Mouse (Mus musculus): ENCODE results near the gene Lingo2. TPM values are rescaled to one million over a fixed set of nuclear protein-coding genes. Genes with fewer than 3 reads are reported as not detected.

The Lingo2 gene
- polyA plus RNA-seq, 1 experiment from 2014 or later: 75.0 TPM

GRCm38 (mm10) chr4:36874781-36875180 is 76.8 kb downstream of the Lingo2 start:
- no peaks in the 10 kb centered on the region for H3K9me3 ChIP-seq (ENCODE audit: control insufficient read depth, low read length)
- no peak overlapping the region for H3K4me2 ChIP-seq (ENCODE audit: low read length)
- H3K4me3 ChIP-seq (ENCODE audit: low read length): no peak overlapping the region
- H3K27ac ChIP-seq (ENCODE audit: low read depth, low read length): no peak overlapping the region
- H3K27me3 ChIP-seq (replicated peaks; ENCODE audit: control insufficient read depth, insufficient read depth, low read length): no peaks in the 10 kb centered on the region
- H3K4me1 ChIP-seq (ENCODE audit: control insufficient read depth, insufficient read depth, low read depth, low read length): no peaks in the 10 kb centered on the region
- H3K36me3 ChIP-seq (ENCODE audit: control insufficient read depth, insufficient read depth, low read length): no peaks in the 10 kb centered on the region
- H3K9ac ChIP-seq (ENCODE audit: low read depth, low read length): no peak overlapping the region
- no peak for ATAC-seq

- no peaks in the 10 kb centered on the region for H3K9me3 ChIP-seq (ENCODE audit: control insufficient read depth, low read length)
- H3K9ac ChIP-seq (ENCODE audit: low read depth, low read length): no peak overlapping the region
- no peak overlapping the region for H3K4me2 ChIP-seq (ENCODE audit: low read length)
- no peaks in the 10 kb centered on the region for H3K36me3 ChIP-seq (ENCODE audit: control insufficient read depth, insufficient read depth, low read length)
- no peaks in the 10 kb centered on the region for H3K27me3 ChIP-seq (replicated peaks; ENCODE audit: control insufficient read depth, insufficient read depth, low read length)
- no peaks in the 10 kb centered on the region for H3K4me1 ChIP-seq (ENCODE audit: control insufficient read depth, insufficient read depth, low read depth, low read length)
- no peak overlapping the region for H3K27ac ChIP-seq (ENCODE audit: low read depth, low read length)
- H3K4me3 ChIP-seq (ENCODE audit: low read length): no peak overlapping the region
- no peak for ATAC-seq
Measured at GRCm38 (mm10) chr4:36824982-36825381, 126.6 kb downstream of the Lingo2 start.

GRCm38 (mm10) chr4:36821914-36822313 is 129.6 kb downstream of the Lingo2 start:
- Histone ChIP-seq H3K9ac (ENCODE audit: low read depth, low read length) (no peak overlapping the region), H3K36me3 (ENCODE audit: control insufficient read depth, insufficient read depth, low read length) (no peaks in the 10 kb centered on the region), H3K4me2 (ENCODE audit: low read length) (no peak overlapping the region), H3K27me3 (replicated peaks; ENCODE audit: control insufficient read depth, insufficient read depth, low read length) (no peaks in the 10 kb centered on the region), H3K4me3 (ENCODE audit: low read length) (no peak overlapping the region), H3K4me1 (ENCODE audit: control insufficient read depth, insufficient read depth, low read depth, low read length) (no peaks in the 10 kb centered on the region), H3K27ac (ENCODE audit: low read depth, low read length) (no peak overlapping the region), H3K9me3 (ENCODE audit: control insufficient read depth, low read length) (no peaks in the 10 kb centered on the region)
- ATAC-seq: no peak

GRCm38 (mm10) chr4:36775088-36775487 is 176.5 kb downstream of the Lingo2 start:
- H3K9me3 ChIP-seq (ENCODE audit: control insufficient read depth, low read length): no peaks in the 10 kb centered on the region
- H3K4me2 ChIP-seq (ENCODE audit: low read length): no peak overlapping the region
- H3K36me3 ChIP-seq (ENCODE audit: control insufficient read depth, insufficient read depth, low read length): no peaks in the 10 kb centered on the region
- no peak overlapping the region for H3K27ac ChIP-seq (ENCODE audit: low read depth, low read length)
- no peak overlapping the region for H3K4me3 ChIP-seq (ENCODE audit: low read length)
- no peak for ATAC-seq
- H3K4me1 ChIP-seq (ENCODE audit: control insufficient read depth, insufficient read depth, low read depth, low read length): no peaks in the 10 kb centered on the region
- no peaks in the 10 kb centered on the region for H3K27me3 ChIP-seq (replicated peaks; ENCODE audit: control insufficient read depth, insufficient read depth, low read length)
- no peak overlapping the region for H3K9ac ChIP-seq (ENCODE audit: low read depth, low read length)
- WGBS: 94% methylated on average over 4 of the region's 4 CpGs

GRCm38 (mm10) chr4:36730691-36731090 is 220.9 kb downstream of the Lingo2 start:
- no peak for ATAC-seq
- H3K36me3 ChIP-seq (ENCODE audit: control insufficient read depth, insufficient read depth, low read length): no peaks in the 10 kb centered on the region
- 48% methylated on average over 2 of the region's 2 CpGs for WGBS
- no peak overlapping the region for H3K4me2 ChIP-seq (ENCODE audit: low read length)
- no peaks in the 10 kb centered on the region for H3K9me3 ChIP-seq (ENCODE audit: control insufficient read depth, low read length)
- no peak overlapping the region for H3K27ac ChIP-seq (ENCODE audit: low read depth, low read length)
- H3K4me3 ChIP-seq (ENCODE audit: low read length): no peak overlapping the region
- H3K9ac ChIP-seq (ENCODE audit: low read depth, low read length): no peak overlapping the region
- H3K4me1 ChIP-seq (ENCODE audit: control insufficient read depth, insufficient read depth, low read depth, low read length): no peaks in the 10 kb centered on the region
- H3K27me3 ChIP-seq (replicated peaks; ENCODE audit: control insufficient read depth, insufficient read depth, low read length): no peaks in the 10 kb centered on the region

GRCm38 (mm10) chr4:36716411-36716810 is 235.1 kb downstream of the Lingo2 start:
- Histone ChIP-seq H3K4me3 (ENCODE audit: low read length) (no peak overlapping the region), H3K27ac (ENCODE audit: low read depth, low read length) (no peak overlapping the region), H3K4me2 (ENCODE audit: low read length) (no peak overlapping the region), H3K9me3 (ENCODE audit: control insufficient read depth, low read length) (no peaks in the 10 kb centered on the region), H3K9ac (ENCODE audit: low read depth, low read length) (no peak overlapping the region), H3K36me3 (ENCODE audit: control insufficient read depth, insufficient read depth, low read length) (no peaks in the 10 kb centered on the region), H3K27me3 (replicated peaks; ENCODE audit: control insufficient read depth, insufficient read depth, low read length) (no peaks in the 10 kb centered on the region), H3K4me1 (ENCODE audit: control insufficient read depth, insufficient read depth, low read depth, low read length) (no peaks in the 10 kb centered on the region)
- 82% methylated on average over 1 of the region's 1 CpGs for WGBS
- no peak for ATAC-seq

- WGBS: 86% methylated on average over 3 of the region's 3 CpGs
- no peak for ATAC-seq
Measured at GRCm38 (mm10) chr4:36698888-36699287, 252.7 kb downstream of the Lingo2 start.

GRCm38 (mm10) chr4:36696810-36697209 is 254.7 kb downstream of the Lingo2 start:
- WGBS: 85% methylated on average over 2 of the region's 2 CpGs
- Histone ChIP-seq H3K9ac (ENCODE audit: low read depth, low read length) (no peak overlapping the region), H3K9me3 (ENCODE audit: control insufficient read depth, low read length) (no peaks in the 10 kb centered on the region), H3K4me2 (ENCODE audit: low read length) (no peak overlapping the region), H3K27me3 (replicated peaks; ENCODE audit: control insufficient read depth, insufficient read depth, low read length) (no peaks in the 10 kb centered on the region), H3K27ac (ENCODE audit: low read depth, low read length) (no peak overlapping the region), H3K4me1 (ENCODE audit: control insufficient read depth, insufficient read depth, low read depth, low read length) (no peaks in the 10 kb centered on the region), H3K4me3 (ENCODE audit: low read length) (no peak overlapping the region), H3K36me3 (ENCODE audit: control insufficient read depth, insufficient read depth, low read length) (no peaks in the 10 kb centered on the region)
- no peak for ATAC-seq

More at GRCm38 (mm10) chr4:36698888-36699287, 252.7 kb downstream of the Lingo2 start:
- no peaks in the 10 kb centered on the region for H3K4me1 ChIP-seq (ENCODE audit: control insufficient read depth, insufficient read depth, low read depth, low read length)
- no peak overlapping the region for H3K9ac ChIP-seq (ENCODE audit: low read depth, low read length)
- no peaks in the 10 kb centered on the region for H3K9me3 ChIP-seq (ENCODE audit: control insufficient read depth, low read length)
- H3K27ac ChIP-seq (ENCODE audit: low read depth, low read length): no peak overlapping the region
- no peaks in the 10 kb centered on the region for H3K27me3 ChIP-seq (replicated peaks; ENCODE audit: control insufficient read depth, insufficient read depth, low read length)
- H3K36me3 ChIP-seq (ENCODE audit: control insufficient read depth, insufficient read depth, low read length): no peaks in the 10 kb centered on the region
- H3K4me3 ChIP-seq (ENCODE audit: low read length): no peak overlapping the region
- no peak overlapping the region for H3K4me2 ChIP-seq (ENCODE audit: low read length)

- H3K4me2 ChIP-seq (ENCODE audit: low read length): no peak overlapping the region
- WGBS: 67% methylated on average over 2 of the region's 2 CpGs
- H3K27ac ChIP-seq (ENCODE audit: low read depth, low read length): no peak overlapping the region
- no peak overlapping the region for H3K4me3 ChIP-seq (ENCODE audit: low read length)
- no peaks in the 10 kb centered on the region for H3K27me3 ChIP-seq (replicated peaks; ENCODE audit: control insufficient read depth, insufficient read depth, low read length)
- H3K9ac ChIP-seq (ENCODE audit: low read depth, low read length): no peak overlapping the region
- H3K36me3 ChIP-seq (ENCODE audit: control insufficient read depth, insufficient read depth, low read length): no peaks in the 10 kb centered on the region
- no peaks in the 10 kb centered on the region for H3K4me1 ChIP-seq (ENCODE audit: control insufficient read depth, insufficient read depth, low read depth, low read length)
- ATAC-seq: no peak
- H3K9me3 ChIP-seq (ENCODE audit: control insufficient read depth, low read length): no peaks in the 10 kb centered on the region
Measured at GRCm38 (mm10) chr4:36659920-36660319, 291.6 kb downstream of the Lingo2 start.

- no peaks in the 10 kb centered on the region for H3K4me1 ChIP-seq (ENCODE audit: control insufficient read depth, insufficient read depth, low read depth, low read length)
- H3K4me2 ChIP-seq (ENCODE audit: low read length): no peak overlapping the region
Measured at GRCm38 (mm10) chr4:36647753-36648152, 303.8 kb downstream of the Lingo2 start.

More at GRCm38 (mm10) chr4:36647753-36648152, 303.8 kb downstream of the Lingo2 start:
- ATAC-seq: no peak
- H3K27ac ChIP-seq (ENCODE audit: low read depth, low read length): no peak overlapping the region
- H3K36me3 ChIP-seq (ENCODE audit: control insufficient read depth, insufficient read depth, low read length): no peaks in the 10 kb centered on the region
- H3K9ac ChIP-seq (ENCODE audit: low read depth, low read length): no peak overlapping the region
- no peak overlapping the region for H3K4me3 ChIP-seq (ENCODE audit: low read length)
- H3K9me3 ChIP-seq (ENCODE audit: control insufficient read depth, low read length): no peaks in the 10 kb centered on the region
- H3K27me3 ChIP-seq (replicated peaks; ENCODE audit: control insufficient read depth, insufficient read depth, low read length): no peaks in the 10 kb centered on the region

Measured in hindbrain, embryonic 16.5 days (tissue).